Mouse (Mus musculus): ENCODE measurements around the gene Phf20. TPM values are rescaled to one million over a fixed set of nuclear protein-coding genes. Genes with fewer than 3 reads are reported as not detected.

The Phf20 gene
- polyA plus RNA-seq, 1 experiment: 46.1 TPM

DNA sequence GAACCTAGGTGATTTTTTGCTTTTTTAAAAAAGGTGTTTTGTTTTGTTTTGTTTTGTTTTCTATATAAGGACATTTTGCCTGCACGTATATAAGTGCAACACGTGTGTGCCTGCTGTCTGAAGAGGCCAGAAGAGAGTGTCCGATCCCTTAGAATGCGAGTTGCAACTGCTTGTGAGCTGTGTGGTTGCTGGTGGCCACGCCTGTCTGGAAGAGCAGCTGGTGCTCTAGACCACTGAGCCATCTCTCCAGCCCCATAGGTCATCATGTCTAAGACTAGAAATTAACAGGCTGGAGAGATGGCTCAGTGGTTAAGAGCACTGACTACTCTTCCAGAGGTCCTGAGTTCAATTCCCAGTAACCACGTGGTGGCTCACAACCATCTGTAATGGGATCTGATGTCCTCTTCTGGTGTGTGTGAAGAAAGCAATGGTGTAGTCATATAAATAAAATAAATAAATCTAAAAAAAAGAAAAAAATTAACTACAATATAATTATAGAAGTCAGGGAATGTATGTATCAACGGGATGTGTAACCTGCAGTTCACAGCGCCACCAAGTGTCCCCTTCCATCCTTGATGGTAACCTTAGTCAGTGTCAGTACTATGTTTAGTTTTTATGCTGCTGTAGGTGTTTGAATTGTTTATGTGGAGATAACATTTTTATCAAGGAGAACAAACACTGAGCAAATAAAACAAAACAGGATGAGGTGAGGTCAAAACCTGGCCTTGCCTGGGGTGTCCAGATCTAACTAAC is 156.3 kb downstream of the Phf20 start:
- no peak overlapping the region for H3K27ac ChIP-seq (ENCODE audit: insufficient read depth, low read depth, low read length)
- peaks cover 4% of the 10 kb centered on the region for H3K4me1 ChIP-seq (ENCODE audit: control insufficient read depth, insufficient read depth, low read length)
- no peak overlapping the region for H3K4me3 ChIP-seq (ENCODE audit: insufficient read depth, low read length)
- no peak for TF ChIP-seq CTCF (IDR thresholded peaks at IDR 0.05; ENCODE audit: low read depth, low read length)
- TF ChIP-seq POLR2A (IDR thresholded peaks at IDR 0.05; ENCODE audit: borderline replicate concordance, low read depth, low read length): no peak

DNA sequence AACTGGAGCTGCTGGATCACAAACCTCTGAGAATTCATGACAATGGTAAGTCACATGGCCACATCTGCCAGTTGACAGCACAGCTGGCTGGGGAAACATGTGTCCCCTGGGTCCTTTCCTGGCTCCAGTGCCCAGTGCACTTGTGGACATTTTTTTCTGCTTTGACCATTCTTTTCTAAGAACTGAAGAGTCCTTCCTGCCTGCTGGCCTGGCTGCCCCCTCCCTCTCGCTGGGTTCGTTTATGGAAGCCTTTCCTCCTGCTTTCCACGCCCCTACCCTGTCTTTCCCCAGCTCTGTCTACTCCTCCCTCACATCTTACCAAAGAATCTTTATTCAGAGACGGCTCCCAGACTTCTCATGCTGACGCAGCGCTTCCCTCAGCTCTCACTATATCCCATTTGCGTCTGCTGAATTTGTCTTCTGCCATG is 157.0 kb downstream of the Phf20 start:
- peaks cover 4% of the 10 kb centered on the region for H3K4me1 ChIP-seq (ENCODE audit: control insufficient read depth, insufficient read depth, low read length)
- H3K4me3 ChIP-seq (ENCODE audit: insufficient read depth, low read length): no peak overlapping the region
- no peak for TF ChIP-seq CTCF (IDR thresholded peaks at IDR 0.05; ENCODE audit: low read depth, low read length)
- TF ChIP-seq POLR2A (IDR thresholded peaks at IDR 0.05; ENCODE audit: borderline replicate concordance, low read depth, low read length): no peak
- no peak overlapping the region for H3K27ac ChIP-seq (ENCODE audit: insufficient read depth, low read depth, low read length)

DNA sequence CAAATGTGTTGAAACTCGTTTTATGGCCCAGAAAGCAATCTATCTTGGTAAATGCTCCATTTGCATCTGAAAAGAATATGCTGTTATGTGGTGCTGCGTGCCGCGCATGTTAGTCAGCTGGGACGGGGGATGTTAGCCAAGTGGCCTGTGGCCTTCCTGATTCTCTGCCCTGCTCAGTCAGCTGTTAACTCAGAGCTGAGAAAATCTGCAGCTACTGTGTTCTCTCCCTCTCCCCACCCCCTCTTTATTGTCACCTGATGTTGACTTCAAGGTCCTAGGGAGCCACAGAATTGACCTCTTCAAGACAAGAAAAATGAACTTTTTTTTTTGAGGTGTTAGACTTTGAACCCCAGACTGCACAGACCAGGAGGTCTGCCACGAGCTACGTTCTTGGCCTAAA is 159.8 kb downstream of the Phf20 start:
- H3K4me3 ChIP-seq (ENCODE audit: insufficient read depth, low read length): no peak overlapping the region
- H3K27ac ChIP-seq (ENCODE audit: insufficient read depth, low read depth, low read length): no peak overlapping the region
- peaks cover 4% of the 10 kb centered on the region for H3K4me1 ChIP-seq (ENCODE audit: control insufficient read depth, insufficient read depth, low read length)
- no peak for TF ChIP-seq CTCF (IDR thresholded peaks at IDR 0.05; ENCODE audit: low read depth, low read length)
- TF ChIP-seq POLR2A (IDR thresholded peaks at IDR 0.05; ENCODE audit: borderline replicate concordance, low read depth, low read length): no peak

Other genes starting within 250 kb of the Phf20 start
- 47.2 and 49.6 TPM in 2 replicates for gene Cep250, start 240.0 kb upstream of the Phf20 start, polyA plus RNA-seq (2012; ENCODE audit: insufficient read depth, insufficient read length, missing spikeins)
- 2.4 and 2.5 TPM in 2 replicates for gene 6430550D23Rik, start 188.5 kb upstream of the Phf20 start, polyA plus RNA-seq (2012; ENCODE audit: insufficient read depth, insufficient read length, missing spikeins)
- gene Ergic3, start 188.4 kb upstream of the Phf20 start, polyA plus RNA-seq (2012; ENCODE audit: insufficient read depth, insufficient read length, missing spikeins): 177 and 190 TPM in 2 replicates
- gene Fer1l4, start 143.5 kb upstream of the Phf20 start, polyA plus RNA-seq (2012; ENCODE audit: insufficient read depth, insufficient read length, missing spikeins): not detected in 2 replicates
- 0.32 TPM in 1 of 2 replicates, not detected in the other for gene Spag4, start 131.3 kb upstream of the Phf20 start, polyA plus RNA-seq (2012; ENCODE audit: insufficient read depth, insufficient read length, missing spikeins)
- 36.0 and 40.9 TPM in 2 replicates for gene Cpne1, start 84.5 kb upstream of the Phf20 start, polyA plus RNA-seq (2012; ENCODE audit: insufficient read depth, insufficient read length, missing spikeins)
- gene Rbm12, start 84.5 kb upstream of the Phf20 start, polyA plus RNA-seq (2012; ENCODE audit: insufficient read depth, insufficient read length, missing spikeins): 12.2 and 14.0 TPM in 2 replicates
- 9.0 and 12.0 TPM in 2 replicates for gene Gm28036, start 69.4 kb upstream of the Phf20 start, polyA plus RNA-seq (2012; ENCODE audit: insufficient read depth, insufficient read length, missing spikeins)
- gene Romo1, start 52.4 kb upstream of the Phf20 start, polyA plus RNA-seq (2012; ENCODE audit: insufficient read depth, insufficient read length, missing spikeins): 115 and 116 TPM in 2 replicates
- 42.4 and 43.4 TPM in 2 replicates for gene Nfs1, start 52.3 kb upstream of the Phf20 start, polyA plus RNA-seq (2012; ENCODE audit: insufficient read depth, insufficient read length, missing spikeins)
- gene Rbm39, start 16.2 kb upstream of the Phf20 start, polyA plus RNA-seq (2012; ENCODE audit: insufficient read depth, insufficient read length, missing spikeins): 472 and 516 TPM in 2 replicates
- 5.6 and 5.9 TPM in 2 replicates for gene Cnbd2, start 115.8 kb downstream of the Phf20 start, polyA plus RNA-seq (2012; ENCODE audit: insufficient read depth, insufficient read length, missing spikeins)
- gene Scand1, start 116.2 kb downstream of the Phf20 start, polyA plus RNA-seq (2012; ENCODE audit: insufficient read depth, insufficient read length, missing spikeins): 71.1 and 77.0 TPM in 2 replicates
- gene Epb41l1, start 224.4 kb downstream of the Phf20 start, polyA plus RNA-seq (2012; ENCODE audit: insufficient read depth, insufficient read length, missing spikeins): 42.8 and 50.6 TPM in 2 replicates

Data from bone marrow macrophage, adult 2 months (primary cell).